Mouse (Mus musculus) limb, embryonic 11.5 days (tissue): Measurements from ENCODE around the gene Rcor3. TPM values are rescaled to one million over a fixed set of nuclear protein-coding genes. Genes with fewer than 3 reads are reported as not detected.

Source experiments
- ATAC-seq: fragments of 200-750 bp; cut with Nextera tagmentation; 2 replicates; pipeline ENCODE4 v1.8.0; 2017; ENCODE audit warnings: low read depth; ENCODE audit not compliant: insufficient number of reproducible peaks, low FRiP score, low TSS enrichment
- DNase-seq: peaks from one replicate; pipeline ENCODE4 v3.0.0-alpha.2; 2015; ENCODE audit warnings: low spot score
- H3K27ac ChIP-seq: fragments of 300-500 bp; sonication (generic); replicated peaks from 2 replicates; pipeline ENCODE4 v1.5.1; 2014; ENCODE audit warnings: low read depth, mild to moderate bottlenecking, low read length
- H3K27me3 ChIP-seq: fragments of 300-500 bp; sonication (generic); 2 replicates; pipeline ENCODE4 v1.6.1; 2014; ENCODE audit warnings: mild to moderate bottlenecking, low read length, mixed read lengths; ENCODE audit not compliant: control insufficient read depth, insufficient read depth
- H3K36me3 ChIP-seq: fragments of 300-500 bp; sonication (generic); 2 replicates; pipeline ENCODE4 v1.6.1; 2014; ENCODE audit warnings: mild to moderate bottlenecking, low read length, moderate library complexity, mixed read lengths; ENCODE audit not compliant: control insufficient read depth, insufficient read depth
- H3K4me1 ChIP-seq: fragments of 300-500 bp; sonication (generic); 2 replicates; pipeline ENCODE4 v1.6.1; 2014; ENCODE audit warnings: low read length, mixed read lengths; ENCODE audit not compliant: control insufficient read depth, insufficient read depth
- H3K4me2 ChIP-seq: fragments of 300-500 bp; sonication (generic); 2 replicates; pipeline ENCODE4 v1.6.1; 2014; ENCODE audit warnings: low read depth, mild to moderate bottlenecking, moderate library complexity; ENCODE audit not compliant: severe bottlenecking
- H3K4me3 ChIP-seq: fragments of 300-500 bp; sonication (generic); 2 replicates; pipeline ENCODE4 v1.5.1; 2014; ENCODE audit warnings: low read depth, low read length
- H3K9ac ChIP-seq: fragments of 300-500 bp; sonication (generic); 2 replicates; pipeline ENCODE4 v1.6.1; 2014; ENCODE audit warnings: mild to moderate bottlenecking, low read length
- H3K9me3 ChIP-seq: fragments of 300-500 bp; sonication (generic); 2 replicates; pipeline ENCODE4 v1.6.1; 2016; ENCODE audit warnings: low read length; ENCODE audit not compliant: control insufficient read depth
- WGBS: fragments of 180-500 bp; shearing (Covaris S2); extraction: QIAGEN DNeasy Blood & Tissue Kit; methylation state at CpG from one replicate; pipeline ENCODE4 v1.1.7; 2014; 5-methylcytosine and 5-hydroxymethylcytosine counted together
- polyA plus RNA-seq: library from polyadenylated mRNA; unstranded; fragments of >200 nt; fragmentation: Nextera tagmentation; extraction: Ambion mirVana; gene quantifications from 2 replicates; pipeline ENCODE4 v1.2.1, GENCODE M21; 2014

Gene Rcor3
- polyA plus RNA-seq, 1 experiment from 2014 or later = 17.6 TPM

DNA sequence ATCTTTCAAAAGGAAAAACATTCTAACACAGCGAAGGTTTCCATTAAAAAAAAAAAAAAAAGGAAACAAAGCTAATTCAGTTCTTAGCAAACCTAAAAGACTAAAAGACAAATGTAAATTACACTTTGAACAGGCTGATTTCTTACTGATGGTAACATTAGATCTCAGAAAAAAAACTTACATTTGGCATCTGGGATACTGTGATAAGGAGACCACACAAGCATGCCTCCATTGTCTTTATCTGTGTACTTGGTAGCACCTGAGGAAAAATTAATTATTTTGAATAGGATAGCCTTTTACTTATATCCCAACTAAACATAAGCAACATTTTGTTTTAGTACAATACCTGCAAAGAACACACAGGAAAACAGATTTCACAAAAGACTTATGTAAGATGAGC, 7.7 kb downstream of the Rcor3 start:
- ATAC-seq = no peak
- Histone ChIP-seq H3K4me3 (no peak overlapping the region), H3K4me2 (no peak overlapping the region), H3K36me3 (0 out of 2 replicates have a peak, but pooled peaks cover 3% of the 10 kb centered on the region), H3K27ac (no peak overlapping the region), H3K27me3 (no peaks in the 10 kb centered on the region), H3K9me3 (no peaks in the 10 kb centered on the region), H3K4me1 (no peaks in the 10 kb centered on the region), H3K9ac (no peak overlapping the region)
- no peak for DNase-seq
- 91% methylated on average over 1 of the region's 1 CpGs for WGBS

DNA sequence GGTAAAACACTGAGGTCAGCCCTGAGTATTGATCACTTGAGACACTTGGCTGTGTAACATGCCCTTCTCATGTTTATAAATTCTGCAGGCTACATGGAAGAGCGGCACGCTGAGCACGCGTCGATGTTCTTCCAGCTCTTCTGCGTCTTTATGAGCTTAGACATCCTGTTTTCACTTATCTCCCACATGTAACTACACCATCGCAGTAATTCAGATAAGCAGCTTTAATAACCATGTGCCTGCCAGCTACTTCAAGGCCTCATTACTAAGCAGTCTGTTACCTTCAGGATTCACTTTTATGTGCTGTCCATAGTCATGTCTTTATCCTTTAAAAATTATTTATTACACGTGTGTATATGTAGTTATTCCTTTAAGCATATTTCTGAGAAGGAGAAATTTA, 9.5 kb downstream of the Rcor3 start:
- 0 out of 2 replicates have a peak, but pooled peaks cover 3% of the 10 kb centered on the region for H3K36me3 ChIP-seq
- no peak overlapping the region for H3K27ac ChIP-seq
- H3K9ac ChIP-seq = no peak overlapping the region
- H3K4me2 ChIP-seq = no peak overlapping the region
- no peak overlapping the region for H3K4me3 ChIP-seq
- ATAC-seq (no peak), DNase-seq (no peak)
- no peaks in the 10 kb centered on the region for H3K4me1 ChIP-seq
- WGBS = 91% methylated on average over 8 of the region's 8 CpGs
- no peaks in the 10 kb centered on the region for H3K9me3 ChIP-seq
- no peaks in the 10 kb centered on the region for H3K27me3 ChIP-seq

- no peaks in the 10 kb centered on the region for H3K9me3 ChIP-seq
- no peak overlapping the region for H3K9ac ChIP-seq
- 0 out of 2 replicates have a peak, but pooled peaks cover 3% of the 10 kb centered on the region for H3K36me3 ChIP-seq
- H3K4me2 ChIP-seq = no peak overlapping the region
- WGBS = 96% methylated on average over 6 of the region's 6 CpGs
- H3K27ac ChIP-seq = no peak overlapping the region
- no peaks in the 10 kb centered on the region for H3K4me1 ChIP-seq
- H3K27me3 ChIP-seq = no peaks in the 10 kb centered on the region
- DNase-seq (no peak), ATAC-seq (no peak)
- no peak overlapping the region for H3K4me3 ChIP-seq
These were observed 12.1 kb downstream of the Rcor3 start for GRCm38 (mm10) chr1:192125761-192126160.

- H3K27me3 ChIP-seq = no peaks in the 10 kb centered on the region
- H3K9me3 ChIP-seq = no peaks in the 10 kb centered on the region
- no peaks in the 10 kb centered on the region for H3K4me1 ChIP-seq
- no peak overlapping the region for H3K4me3 ChIP-seq
- H3K4me2 ChIP-seq = no peak overlapping the region
- 92% methylated on average over 6 of the region's 6 CpGs for WGBS
- no peak for DNase-seq
- ATAC-seq = no peak
- no peak overlapping the region for H3K9ac ChIP-seq
- H3K36me3 ChIP-seq = peaks cover 5% of the 10 kb centered on the region; the same call in 1 of the 2 replicates
- H3K27ac ChIP-seq = no peak overlapping the region
These were observed 21.6 kb downstream of the Rcor3 start for GRCm38 (mm10) chr1:192116262-192116661.

- 90% methylated on average over 1 of the region's 1 CpGs for WGBS
- no peaks in the 10 kb centered on the region for H3K27me3 ChIP-seq
- H3K9me3 ChIP-seq = no peaks in the 10 kb centered on the region
- no peaks in the 10 kb centered on the region for H3K4me1 ChIP-seq
- H3K27ac ChIP-seq = no peak overlapping the region
- no peak for ATAC-seq
- no peak overlapping the region for H3K9ac ChIP-seq
- no peak overlapping the region for H3K4me2 ChIP-seq
- DNase-seq = no peak
- no peak overlapping the region for H3K4me3 ChIP-seq
- peaks cover 5% of the 10 kb centered on the region; the same call in 1 of the 2 replicates for H3K36me3 ChIP-seq
These were observed 22.5 kb downstream of the Rcor3 start for GRCm38 (mm10) chr1:192115378-192115777.

DNA sequence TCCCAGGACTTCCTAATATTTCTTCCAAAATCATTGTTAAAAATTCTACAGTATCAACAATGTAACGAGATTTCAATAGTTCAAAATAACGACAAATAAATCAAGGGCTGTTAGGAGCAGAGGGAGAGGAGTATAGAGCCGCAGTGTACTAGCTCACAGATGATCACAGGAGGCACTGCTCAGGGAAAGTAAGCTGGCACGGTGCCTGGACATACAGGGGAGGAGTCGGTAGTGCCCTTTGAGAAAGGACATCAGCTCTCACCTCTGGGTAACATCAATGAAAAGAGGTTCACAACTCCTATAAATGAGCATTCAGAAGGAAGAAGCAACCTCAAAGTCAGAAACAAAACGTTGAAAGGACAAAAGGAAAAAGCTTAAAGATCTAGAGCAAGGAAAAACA, 28.7 kb downstream of the Rcor3 start:
- Histone ChIP-seq H3K4me2 (no peak overlapping the region), H3K4me1 (no peaks in the 10 kb centered on the region), H3K27ac (no peak overlapping the region), H3K9me3 (no peaks in the 10 kb centered on the region), H3K36me3 (peaks cover 3% of the 10 kb centered on the region; the same call in 1 of the 2 replicates), H3K4me3 (no peak overlapping the region), H3K9ac (no peak overlapping the region), H3K27me3 (no peaks in the 10 kb centered on the region)
- WGBS = 86% methylated on average over 6 of the region's 6 CpGs
- DNase-seq = no peak
- ATAC-seq = no peak

DNA sequence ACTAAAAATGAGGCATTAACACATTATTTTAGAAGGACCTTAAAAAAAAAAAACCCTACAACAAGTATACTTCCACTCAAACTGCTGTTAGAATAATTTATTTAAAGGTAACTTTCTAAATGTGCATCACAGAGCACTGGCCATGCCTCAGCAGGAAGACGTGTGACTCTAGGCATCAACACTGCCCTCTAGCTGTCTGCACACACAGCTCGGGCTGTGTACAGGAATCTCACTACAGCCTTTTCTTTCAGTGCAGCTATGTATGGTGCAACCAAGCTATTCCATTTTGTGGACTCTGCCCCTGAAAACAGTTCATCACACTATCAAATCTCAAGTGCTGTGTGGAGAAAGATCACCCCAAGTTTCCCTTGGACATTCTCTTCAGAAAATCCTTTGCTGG, 30.5 kb downstream of the Rcor3 start:
- H3K36me3 ChIP-seq = peaks cover 3% of the 10 kb centered on the region; the same call in 1 of the 2 replicates

DNA sequence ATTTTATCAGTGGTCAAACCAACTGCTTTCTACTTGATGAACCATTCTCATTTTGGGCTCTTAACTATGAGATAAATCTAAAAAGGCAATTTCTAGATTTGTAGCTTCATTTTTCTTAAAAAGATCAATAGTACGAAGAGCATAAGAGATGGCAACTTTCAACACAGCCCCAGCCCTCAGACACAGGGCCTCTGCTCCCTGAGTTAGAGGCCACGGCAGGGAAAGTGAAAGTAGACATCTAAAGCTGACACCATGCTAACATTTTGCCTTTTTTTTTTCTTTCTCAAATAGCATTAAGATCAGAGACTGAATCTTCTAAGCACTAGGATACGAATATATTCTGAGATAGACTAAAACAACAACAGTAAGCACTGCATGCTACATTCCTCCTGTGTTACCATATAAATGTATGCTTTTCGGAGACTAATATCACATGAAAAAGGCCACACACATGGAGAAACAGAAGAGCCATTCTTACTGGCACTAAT, 31.9 kb downstream of the Rcor3 start:
- H3K9me3 ChIP-seq = no peaks in the 10 kb centered on the region
- WGBS = 91% methylated on average over 4 of the region's 4 CpGs
- no peak for ATAC-seq
- H3K4me1 ChIP-seq = no peaks in the 10 kb centered on the region
- no peak overlapping the region for H3K4me2 ChIP-seq
- DNase-seq = no peak
- no peak overlapping the region for H3K4me3 ChIP-seq
- no peak overlapping the region for H3K9ac ChIP-seq
- no peaks in the 10 kb centered on the region for H3K27me3 ChIP-seq
- H3K27ac ChIP-seq = no peak overlapping the region
- H3K36me3 ChIP-seq = peaks cover 3% of the 10 kb centered on the region; the same call in 1 of the 2 replicates

More for the DNA sequence above, 30.5 kb downstream of the Rcor3 start:
- ATAC-seq = no peak
- 20% methylated on average over 2 of the region's 2 CpGs for WGBS
- no peaks in the 10 kb centered on the region for H3K27me3 ChIP-seq
- peak; percentile 30 for DNase-seq
- H3K27ac ChIP-seq = no peak overlapping the region
- no peak overlapping the region for H3K4me3 ChIP-seq
- no peak overlapping the region for H3K9ac ChIP-seq
- H3K4me1 ChIP-seq = no peaks in the 10 kb centered on the region
- no peaks in the 10 kb centered on the region for H3K9me3 ChIP-seq
- H3K4me2 ChIP-seq = no peak overlapping the region

GRCm38 (mm10) chr1:192104021-192104420, 33.8 kb downstream of the Rcor3 start:
- 97% methylated on average over 9 of the region's 9 CpGs for WGBS
- H3K27ac ChIP-seq = no peak overlapping the region
- H3K4me1 ChIP-seq = no peaks in the 10 kb centered on the region
- H3K4me2 ChIP-seq = no peak overlapping the region
- H3K4me3 ChIP-seq = no peak overlapping the region
- no peaks in the 10 kb centered on the region for H3K9me3 ChIP-seq
- no peak overlapping the region for H3K9ac ChIP-seq
- no peak for DNase-seq
- no peak for ATAC-seq
- H3K36me3 ChIP-seq = peaks cover 5% of the 10 kb centered on the region; the same call in 1 of the 2 replicates
- no peaks in the 10 kb centered on the region for H3K27me3 ChIP-seq
